Mouse (Mus musculus) ES-E14 (cell line): ENCODE results near the gene Asic2.
"Not testable (repeated sequence)": the region's sequence is repeated elsewhere in the genome, so short reads cannot be mapped to it uniquely, and the experiment has no call there.

Source experiments
- CHD2 ChIP-seq: IDR thresholded peaks from 2 replicates; pipeline ENCODE4 v1.6.1; 2014; ENCODE audit warnings: mild to moderate bottlenecking, low read depth, low read length, inconsistent platforms
- ZC3H11A ChIP-seq: IDR thresholded peaks from 2 replicates; pipeline ENCODE4 v1.6.1; 2012; ENCODE audit warnings: low read depth, mild to moderate bottlenecking, inconsistent platforms, low read length, borderline replicate concordance
- ZNF384 ChIP-seq: IDR thresholded peaks from 2 replicates; pipeline ENCODE4 v1.6.1; 2012; ENCODE audit warnings: low read depth, low read length, inconsistent platforms

DNA sequence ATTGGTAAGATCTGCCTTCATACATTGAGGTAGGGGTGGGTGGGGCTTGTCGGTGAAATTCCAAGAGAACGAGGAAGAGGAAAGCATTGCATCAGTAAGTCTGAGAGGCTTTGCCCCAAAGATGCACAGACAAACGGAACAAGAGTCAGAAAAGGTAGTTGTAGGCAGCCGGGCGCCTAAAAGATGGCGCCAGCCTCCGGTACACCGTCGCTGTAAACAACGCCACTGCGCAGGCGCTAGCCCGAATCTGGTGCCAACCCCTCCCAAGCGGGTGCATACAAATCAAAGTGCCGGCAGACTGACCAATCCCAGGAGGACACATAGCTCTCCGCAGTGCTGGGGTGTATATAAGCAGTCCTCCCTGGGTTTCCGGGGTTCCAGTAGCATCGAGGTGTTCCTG lies 727.1 kb downstream of the Asic2 start:
- TF ChIP-seq ZC3H11A, ZNF384, CHD2: not testable (repeated sequence)
